Mouse (Mus musculus): Measurements from ENCODE around the gene Pcif1. TPM values are rescaled to one million over a fixed set of nuclear protein-coding genes. Genes with fewer than 3 reads are reported as not detected.
A peak's percentile ranks its signal among the peaks of the same experiment; 100 is the strongest.
"Not testable (repeated sequence)": the region's sequence is repeated elsewhere in the genome, so short reads cannot be mapped to it uniquely, and the experiment has no call there.

Pcif1 gene
- polyA plus RNA-seq, 1 experiment: 43.2 TPM

GRCm38 (mm10) chr2:164833314-164833959, 45.7 kb upstream of the Pcif1 start, which contains the start of gene Neurl2:
Neurl2 (minus strand) TSS chr2:164833456.
- no peaks in the 10 kb centered on the region for H3K79me2 ChIP-seq (ENCODE audit: control insufficient read depth, insufficient read depth)
- H3K4me2 ChIP-seq (ENCODE audit: low read depth): peak within 1 kb of the TSS; percentile 92
- H3ac ChIP-seq (ENCODE audit: control insufficient read depth, insufficient read length): peak within 1 kb of the TSS; percentile 18
- TF ChIP-seq MAX (IDR thresholded peaks at IDR 0.05; ENCODE audit: low read depth) (peak; percentile 61), USF1 (IDR thresholded peaks at IDR 0.05; ENCODE audit: low read depth) (peak; percentile 100), MYOD1 (IDR thresholded peaks at IDR 0.05; ENCODE audit: control insufficient read depth in 1 of 3, insufficient read length in 2 of 3, low read depth in 2 of 3) (no peak), E2F4 (IDR thresholded peaks at IDR 0.05; ENCODE audit: insufficient read depth) (no peak), TCF12 (IDR thresholded peaks at IDR 0.05; ENCODE audit: insufficient read depth, poor library complexity, severe bottlenecking) (no peak), MYOG (IDR thresholded peaks at IDR 0.05; ENCODE audit: control insufficient read depth in 1 of 3, insufficient read depth in 1 of 3, insufficient read length in 2 of 3, low read depth in 2 of 3) (peak in 1 of 3 experiments; percentile 2), POLR2AphosphoS2 (IDR thresholded peaks at IDR 0.05; ENCODE audit: insufficient read length, low read depth) (peak; percentile 80), TCF3 (IDR thresholded peaks at IDR 0.05; ENCODE audit: insufficient read length, low read depth) (no peak), SRF (IDR thresholded peaks at IDR 0.05; ENCODE audit: control insufficient read depth, insufficient read length, low read depth) (peak; percentile 97), POLR2A (IDR thresholded peaks at IDR 0.05; ENCODE audit: insufficient read length, low read depth) (peak; percentile 69), CEBPB (IDR thresholded peaks at IDR 0.05; ENCODE audit: insufficient read depth, poor library complexity, severe bottlenecking) (no peak), REST (IDR thresholded peaks at IDR 0.05; ENCODE audit: insufficient read depth, insufficient read length) (no peak)
- H3K36me3 ChIP-seq (ENCODE audit: control insufficient read depth, insufficient read depth): no peaks in the 10 kb centered on the region
- H3K4me3 ChIP-seq: peak within 1 kb of the TSS; percentile 74
- H3K27me3 ChIP-seq (ENCODE audit: control insufficient read depth, insufficient read depth, insufficient read length): no peaks in the 10 kb centered on the region

- no peaks in the 10 kb centered on the region for H3K36me3 ChIP-seq (ENCODE audit: control insufficient read depth, insufficient read depth)
- no peaks in the 10 kb centered on the region for H3K27me3 ChIP-seq (ENCODE audit: control insufficient read depth, insufficient read depth, insufficient read length)
These were observed 44.6 kb upstream of the Pcif1 start for GRCm38 (mm10) chr2:164834531-164834930.

GRCm38 (mm10) chr2:164835164-164835563, 43.9 kb upstream of the Pcif1 start:
- Histone ChIP-seq H3K27me3 (ENCODE audit: control insufficient read depth, insufficient read depth, insufficient read length) (no peaks in the 10 kb centered on the region), H3ac (ENCODE audit: control insufficient read depth, insufficient read length) (no peak overlapping the region), H3K4me2 (ENCODE audit: low read depth) (peak overlapping the region; percentile 92), H3K4me3 (peak overlapping the region; percentile 74), H3K36me3 (ENCODE audit: control insufficient read depth, insufficient read depth) (no peaks in the 10 kb centered on the region), H3K79me2 (ENCODE audit: control insufficient read depth, insufficient read depth) (no peaks in the 10 kb centered on the region)
- peak; percentile 68 for TF ChIP-seq POLR2AphosphoS2 (IDR thresholded peaks at IDR 0.05; ENCODE audit: insufficient read length, low read depth)
- TF ChIP-seq POLR2A (IDR thresholded peaks at IDR 0.05; ENCODE audit: insufficient read length, low read depth): no peak
- TF ChIP-seq SRF (IDR thresholded peaks at IDR 0.05; ENCODE audit: control insufficient read depth, insufficient read length, low read depth): no peak
- no peak for TF ChIP-seq MYOG (IDR thresholded peaks at IDR 0.05; ENCODE audit: control insufficient read depth in 1 of 3, insufficient read depth in 1 of 3, insufficient read length in 2 of 3, low read depth in 2 of 3)

More at GRCm38 (mm10) chr2:164834531-164834930, 44.6 kb upstream of the Pcif1 start:
- peak overlapping the region; percentile 92 for H3K4me2 ChIP-seq (ENCODE audit: low read depth)
- H3K79me2 ChIP-seq (ENCODE audit: control insufficient read depth, insufficient read depth): no peaks in the 10 kb centered on the region
- H3ac ChIP-seq (ENCODE audit: control insufficient read depth, insufficient read length): peak overlapping the region; percentile 18
- no peak for TF ChIP-seq REST (IDR thresholded peaks at IDR 0.05; ENCODE audit: insufficient read depth, insufficient read length)
- TF ChIP-seq POLR2AphosphoS2 (IDR thresholded peaks at IDR 0.05; ENCODE audit: insufficient read length, low read depth): peak; percentile 18
- peak overlapping the region; percentile 74 for H3K4me3 ChIP-seq

- H3K36me3 ChIP-seq (ENCODE audit: control insufficient read depth, insufficient read depth): peaks cover 7% of the 10 kb centered on the region
- TF ChIP-seq TCF3 (IDR thresholded peaks at IDR 0.05; ENCODE audit: insufficient read length, low read depth) (no peak), SRF (IDR thresholded peaks at IDR 0.05; ENCODE audit: control insufficient read depth, insufficient read length, low read depth) (no peak), MYOG (IDR thresholded peaks at IDR 0.05; ENCODE audit: control insufficient read depth in 1 of 3, insufficient read depth in 1 of 3, insufficient read length in 2 of 3, low read depth in 2 of 3) (no peak), POLR2AphosphoS2 (IDR thresholded peaks at IDR 0.05; ENCODE audit: insufficient read length, low read depth) (no peak), USF1 (IDR thresholded peaks at IDR 0.05; ENCODE audit: low read depth) (no peak), CEBPB (IDR thresholded peaks at IDR 0.05; ENCODE audit: insufficient read depth, poor library complexity, severe bottlenecking) (no peak), MYOD1 (IDR thresholded peaks at IDR 0.05; ENCODE audit: control insufficient read depth in 1 of 3, insufficient read length in 2 of 3, low read depth in 2 of 3) (no peak), POLR2A (IDR thresholded peaks at IDR 0.05; ENCODE audit: insufficient read length, low read depth) (no peak)
- H3K4me3 ChIP-seq: no peak overlapping the region
These were observed 33.3 kb upstream of the Pcif1 start for GRCm38 (mm10) chr2:164845782-164846181.

GRCm38 (mm10) chr2:164850061-164850460, 29.0 kb upstream of the Pcif1 start:
- H3ac ChIP-seq (ENCODE audit: control insufficient read depth, insufficient read length): no peak overlapping the region
- no peak overlapping the region for H3K4me3 ChIP-seq
- H3K79me2 ChIP-seq (ENCODE audit: control insufficient read depth, insufficient read depth): no peaks in the 10 kb centered on the region

More at GRCm38 (mm10) chr2:164845782-164846181, 33.3 kb upstream of the Pcif1 start:
- Histone ChIP-seq H3K79me2 (ENCODE audit: control insufficient read depth, insufficient read depth) (no peaks in the 10 kb centered on the region), H3ac (ENCODE audit: control insufficient read depth, insufficient read length) (no peak overlapping the region), H3K27me3 (ENCODE audit: control insufficient read depth, insufficient read depth, insufficient read length) (no peaks in the 10 kb centered on the region), H3K4me2 (ENCODE audit: low read depth) (no peak overlapping the region)

GRCm38 (mm10) chr2:164855572-164855971, 23.5 kb upstream of the Pcif1 start:
- H3K27me3 ChIP-seq (ENCODE audit: control insufficient read depth, insufficient read depth, insufficient read length); H3ac ChIP-seq (ENCODE audit: control insufficient read depth, insufficient read length); H3K36me3 ChIP-seq (ENCODE audit: control insufficient read depth, insufficient read depth); H3K79me2 ChIP-seq (ENCODE audit: control insufficient read depth, insufficient read depth): not testable (repeated sequence)
- Histone ChIP-seq H3K4me2 (ENCODE audit: low read depth) (peak overlapping the region; percentile 93), H3K4me3 (peak overlapping the region; percentile 87)

More at GRCm38 (mm10) chr2:164850061-164850460, 29.0 kb upstream of the Pcif1 start:
- TF ChIP-seq MAX (IDR thresholded peaks at IDR 0.05; ENCODE audit: low read depth) (no peak), TCF12 (IDR thresholded peaks at IDR 0.05; ENCODE audit: insufficient read depth, poor library complexity, severe bottlenecking) (peak; percentile 16), E2F4 (IDR thresholded peaks at IDR 0.05; ENCODE audit: insufficient read depth) (no peak), CEBPB (IDR thresholded peaks at IDR 0.05; ENCODE audit: insufficient read depth, poor library complexity, severe bottlenecking) (no peak), POLR2AphosphoS2 (IDR thresholded peaks at IDR 0.05; ENCODE audit: insufficient read length, low read depth) (no peak), TCF3 (IDR thresholded peaks at IDR 0.05; ENCODE audit: insufficient read length, low read depth) (no peak), SRF (IDR thresholded peaks at IDR 0.05; ENCODE audit: control insufficient read depth, insufficient read length, low read depth) (no peak), REST (IDR thresholded peaks at IDR 0.05; ENCODE audit: insufficient read depth, insufficient read length) (no peak), MYOG (IDR thresholded peaks at IDR 0.05; ENCODE audit: control insufficient read depth in 1 of 3, insufficient read depth in 1 of 3, insufficient read length in 2 of 3, low read depth in 2 of 3) (peak in 1 of 3 experiments; percentile 33), MYOD1 (IDR thresholded peaks at IDR 0.05; ENCODE audit: control insufficient read depth in 1 of 3, insufficient read length in 2 of 3, low read depth in 2 of 3) (peak in 1 of 3 experiments; percentile 66), USF1 (IDR thresholded peaks at IDR 0.05; ENCODE audit: low read depth) (no peak), POLR2A (IDR thresholded peaks at IDR 0.05; ENCODE audit: insufficient read length, low read depth) (no peak)
- Histone ChIP-seq H3K36me3 (ENCODE audit: control insufficient read depth, insufficient read depth) (peaks cover 11% of the 10 kb centered on the region), H3K4me2 (ENCODE audit: low read depth) (peak overlapping the region; percentile 18), H3K27me3 (ENCODE audit: control insufficient read depth, insufficient read depth, insufficient read length) (no peaks in the 10 kb centered on the region)
